Mouse (Mus musculus): ENCODE data around the gene Rdh16f2.
"Not testable (repeated sequence)": the region's sequence is repeated elsewhere in the genome, so short reads cannot be mapped to it uniquely, and the experiment has no call there.

Gene Rdh16f2

DNA sequence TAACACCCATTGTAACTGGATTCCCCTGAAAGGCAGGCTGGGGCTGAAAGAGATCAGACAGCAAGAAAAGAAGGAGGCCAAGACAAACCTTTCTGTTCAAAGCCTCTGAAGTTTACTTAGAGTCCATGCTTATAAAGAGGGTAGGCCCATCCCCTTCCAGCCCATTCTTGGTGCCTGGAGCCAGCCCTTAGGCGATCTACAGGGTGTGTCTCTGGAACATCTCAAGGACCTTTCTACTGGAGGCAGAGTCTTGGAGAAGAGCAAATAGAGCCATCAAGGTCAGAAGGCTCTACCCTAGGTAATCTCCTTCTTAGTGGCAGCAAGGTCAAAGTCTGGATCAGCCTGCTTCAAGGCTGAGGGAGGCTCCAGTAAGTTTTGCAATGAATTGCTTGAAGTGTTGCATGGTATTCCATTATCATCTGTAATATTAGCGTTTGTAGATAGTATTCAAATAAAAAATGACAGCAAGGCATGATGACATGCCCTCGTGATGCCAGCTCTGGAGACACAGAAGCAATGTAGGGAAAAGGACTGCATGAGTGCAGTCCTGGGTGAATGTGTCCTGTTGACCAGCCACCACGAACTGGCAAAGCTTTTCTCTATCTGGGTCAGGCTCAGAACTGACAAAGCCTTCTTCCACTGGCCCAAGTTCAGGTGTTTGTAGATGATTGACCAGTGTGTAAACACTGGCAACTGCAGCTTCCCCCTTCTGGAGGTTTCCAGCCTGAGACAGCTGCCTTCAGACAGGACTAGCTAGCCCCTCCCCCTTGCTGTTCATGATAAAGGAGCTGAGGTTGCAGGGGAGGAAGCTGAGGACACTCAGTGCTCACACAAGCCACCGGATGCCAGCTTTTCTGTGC, 27.1 kb downstream of the Rdh16f2 start:
- not testable (repeated sequence) for DNase-seq

DNA sequence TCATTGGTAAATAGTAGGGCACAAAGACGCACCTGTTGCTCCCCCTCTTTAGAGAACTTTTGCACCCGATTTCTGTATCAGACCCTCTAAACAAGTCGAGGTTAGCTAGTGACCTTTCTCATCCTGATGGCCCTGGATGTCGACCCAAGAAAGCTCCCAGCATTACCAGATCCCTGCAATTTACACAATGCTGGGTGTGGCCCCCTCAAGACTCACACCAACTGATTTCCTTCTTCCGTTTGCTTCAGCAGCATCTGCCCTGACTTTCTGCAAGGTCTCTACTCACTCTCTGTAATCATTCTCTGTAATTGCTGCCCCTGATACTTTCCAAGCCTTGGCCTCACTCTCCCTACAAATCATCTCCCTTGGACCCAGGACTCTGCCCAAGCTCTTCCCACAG, 30.4 kb downstream of the Rdh16f2 start:
- DNase-seq, result no peak

DNA sequence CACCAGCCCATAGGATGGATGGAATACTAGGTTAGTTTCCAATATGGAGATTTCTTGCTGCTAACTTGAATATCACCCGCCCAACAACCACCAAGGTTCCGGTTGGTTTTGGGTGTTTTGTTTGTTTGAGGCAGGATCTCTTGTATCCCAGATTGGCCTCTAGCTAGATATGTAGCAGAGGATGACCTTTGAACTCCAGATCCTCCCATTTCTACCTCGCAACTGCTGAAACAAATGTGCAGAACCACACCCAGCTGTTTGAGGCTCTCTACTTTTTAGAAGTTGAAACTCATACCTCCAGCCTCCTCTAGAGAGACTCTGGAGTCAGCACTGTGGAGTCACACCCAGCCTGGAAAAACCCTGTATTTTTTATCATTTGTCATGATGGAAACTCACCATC, 31.2 kb downstream of the Rdh16f2 start:
- no peak for DNase-seq

DNA sequence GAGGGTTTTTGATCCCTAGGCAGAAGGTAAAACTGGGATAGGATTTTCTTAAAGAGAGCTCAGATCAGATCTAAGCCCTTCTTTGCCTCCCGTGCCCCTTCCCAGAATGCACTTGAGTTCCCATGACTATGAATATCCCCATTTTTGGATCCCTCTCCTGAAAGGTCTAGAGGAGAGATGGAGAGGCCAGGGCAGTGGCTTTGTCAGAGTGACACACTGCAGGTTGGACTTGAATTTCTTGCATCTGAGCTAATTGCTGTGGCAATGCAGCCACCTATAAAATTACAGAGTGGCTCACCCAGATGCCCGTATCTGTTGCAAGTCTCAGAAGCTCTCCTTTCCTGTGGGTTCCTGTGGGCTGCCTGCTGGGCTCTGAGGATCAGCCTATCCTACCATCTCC, 31.9 kb downstream of the Rdh16f2 start, which contains the start of gene Sdr9c7:
Sdr9c7 (plus strand) TSS at position 301 of the 400 bp plus-strand sequence.
- no peak for DNase-seq

DNA sequence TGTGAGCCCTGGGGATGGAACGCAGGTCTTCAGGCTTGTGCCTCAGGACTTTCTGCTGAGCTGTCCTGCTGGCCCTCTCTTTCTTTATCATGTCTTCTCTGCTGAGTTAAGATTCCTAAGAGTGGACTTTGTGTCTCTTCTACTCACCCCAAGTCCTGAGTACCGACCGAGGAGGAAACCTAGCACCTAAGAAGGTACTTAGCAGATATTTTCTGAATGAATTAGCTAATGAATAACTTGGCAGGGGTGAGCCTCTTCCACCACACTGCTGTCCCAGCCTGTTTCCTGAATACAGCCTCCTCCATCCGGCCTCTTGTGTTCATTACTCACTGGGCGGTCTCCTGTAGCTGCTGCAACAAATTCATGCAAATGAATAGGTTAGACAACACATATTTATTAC, 33.5 kb downstream of the Rdh16f2 start:
- no peak for DNase-seq

DNA sequence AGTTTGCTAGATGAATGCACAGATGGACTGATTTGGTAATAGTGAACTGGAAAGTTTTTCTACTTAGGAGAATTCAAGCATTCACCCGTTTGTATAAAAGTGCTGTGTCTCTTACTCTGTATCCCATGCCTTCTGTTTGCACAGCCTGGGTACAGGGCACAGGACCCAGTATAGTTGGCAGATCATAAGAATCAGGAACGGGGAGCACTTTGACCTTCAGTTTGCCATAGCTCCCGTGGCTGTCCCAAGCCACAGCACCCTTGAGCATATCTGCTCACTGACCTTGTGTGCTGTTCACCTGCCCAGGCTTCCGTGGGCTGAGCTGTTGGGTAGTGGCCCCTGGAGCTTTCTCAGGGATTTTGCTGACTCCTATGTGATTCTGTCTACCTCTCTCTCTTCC, 35.5 kb downstream of the Rdh16f2 start:
- no peak for DNase-seq

DNA sequence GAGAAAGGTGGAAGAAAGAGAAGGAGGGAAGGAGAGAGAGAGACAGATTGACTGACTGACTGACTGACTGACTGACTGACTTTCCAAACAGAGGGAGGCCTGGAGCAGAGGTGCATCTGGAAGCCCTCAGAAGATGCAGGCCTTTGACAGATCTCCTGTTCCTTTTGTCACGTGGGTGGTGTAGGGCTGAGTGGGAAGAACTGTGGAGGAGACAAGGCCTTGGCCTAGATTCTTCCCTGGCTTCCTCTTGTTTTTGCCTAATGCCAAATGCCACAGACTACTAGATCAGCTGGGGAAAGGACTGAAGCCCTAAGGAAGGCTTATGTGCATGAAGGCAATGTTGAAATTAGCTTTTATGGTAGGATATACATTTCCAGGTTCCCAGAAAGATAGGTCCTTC, 36.8 kb downstream of the Rdh16f2 start:
- DNase-seq, result no peak

DNA sequence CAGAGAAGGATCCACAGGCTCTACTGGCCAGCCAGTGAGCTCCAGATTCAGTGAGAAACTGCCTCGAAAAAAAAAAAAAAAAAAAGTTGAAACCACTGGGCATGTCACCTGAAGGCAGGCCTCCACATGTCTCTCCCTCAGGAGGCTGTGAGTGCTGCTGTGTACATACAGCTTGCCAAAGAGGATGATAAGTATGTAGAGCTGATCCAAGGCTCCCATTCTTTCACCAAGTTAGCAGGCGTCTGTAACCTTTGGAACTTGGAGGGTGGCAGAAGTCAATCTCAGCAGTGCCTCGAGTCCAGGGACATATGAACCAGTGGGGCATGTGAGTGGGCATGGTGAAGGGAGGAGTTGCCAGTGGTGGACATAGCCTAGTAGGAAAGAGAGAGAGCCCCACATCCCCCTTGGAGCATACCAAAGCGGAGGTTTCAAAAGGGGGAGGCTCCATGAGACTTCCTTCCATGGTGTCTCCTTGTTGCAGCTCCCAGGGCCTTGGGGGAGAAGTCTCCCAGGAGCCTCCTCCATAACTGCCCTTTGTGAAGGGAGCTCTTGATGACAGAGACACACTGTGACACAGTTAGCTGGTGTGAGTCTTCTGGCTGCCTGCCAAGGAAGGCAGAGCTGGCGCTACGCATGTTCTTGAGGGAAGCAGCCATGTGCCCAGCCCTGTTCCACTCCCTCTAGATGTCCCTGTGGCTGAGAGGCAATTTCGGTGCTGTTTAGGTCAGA, 38.6 kb downstream of the Rdh16f2 start:
- DNase-seq, result no peak

DNA sequence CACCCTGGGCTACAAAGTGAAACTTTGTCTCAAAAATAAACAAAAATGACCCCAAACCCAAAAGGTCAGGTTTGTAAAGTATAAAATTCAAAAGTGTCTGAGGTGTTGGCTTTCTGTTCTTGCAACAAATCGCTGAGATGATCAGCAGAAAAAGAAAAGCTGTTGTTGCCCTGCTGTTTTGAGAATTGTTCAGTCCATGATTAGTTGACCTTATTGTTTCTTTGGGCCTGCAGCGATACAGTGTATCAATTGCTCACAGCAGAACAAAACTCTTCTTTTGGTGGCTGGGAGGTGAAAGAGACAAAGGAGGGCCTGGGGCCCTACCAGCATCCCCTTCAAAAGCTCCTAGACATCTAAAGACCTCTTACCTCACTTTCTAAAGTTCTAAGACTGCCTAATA, 39.9 kb downstream of the Rdh16f2 start:
- no peak for DNase-seq

DNA sequence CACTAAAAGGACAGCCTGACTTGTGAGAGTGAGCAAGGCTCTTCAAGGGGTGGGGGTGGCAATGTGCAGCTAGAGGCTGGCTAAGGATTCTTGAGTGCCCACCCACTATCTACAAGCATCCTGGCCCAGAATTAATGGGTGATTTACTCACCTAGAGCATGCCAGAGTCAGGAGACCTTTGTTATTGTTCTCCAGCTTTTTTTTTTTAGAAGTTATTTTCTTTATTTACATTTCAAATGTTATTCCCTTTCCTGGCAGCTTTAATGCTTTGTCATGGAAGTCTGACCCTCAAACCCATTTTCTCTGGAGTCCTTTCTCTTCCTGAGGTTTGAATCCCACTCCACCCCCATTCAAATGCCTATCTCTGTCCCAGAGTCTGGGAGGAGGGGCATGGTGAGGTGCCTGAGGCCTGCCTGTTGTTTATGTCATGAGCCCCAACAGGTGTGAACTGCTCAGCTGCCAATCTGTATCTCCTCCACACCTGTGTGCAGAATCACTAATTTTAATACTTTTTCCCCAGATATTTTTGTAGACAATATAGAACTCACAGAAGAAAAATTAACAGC, 41.2 kb downstream of the Rdh16f2 start:
- DNase-seq, result no peak

DNA sequence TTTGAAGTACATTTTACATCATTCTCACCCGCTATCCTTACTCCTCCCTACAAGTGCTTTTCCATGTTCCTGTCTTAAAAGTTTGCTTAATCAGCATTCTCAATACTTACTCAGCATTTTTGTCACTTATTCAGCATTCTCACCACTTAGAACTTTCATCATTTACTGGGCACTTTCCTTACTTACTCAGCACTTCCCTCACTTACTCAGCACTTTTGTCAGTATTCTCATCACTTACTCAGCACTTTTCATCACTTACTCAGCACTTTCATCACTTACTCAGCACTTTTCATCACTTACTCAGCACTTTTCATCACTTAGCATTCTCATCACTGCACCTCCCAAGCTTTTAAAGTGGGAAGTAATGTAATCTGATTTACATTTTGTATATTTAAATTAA, 49.3 kb downstream of the Rdh16f2 start:
- DNase-seq, result no peak

DNA sequence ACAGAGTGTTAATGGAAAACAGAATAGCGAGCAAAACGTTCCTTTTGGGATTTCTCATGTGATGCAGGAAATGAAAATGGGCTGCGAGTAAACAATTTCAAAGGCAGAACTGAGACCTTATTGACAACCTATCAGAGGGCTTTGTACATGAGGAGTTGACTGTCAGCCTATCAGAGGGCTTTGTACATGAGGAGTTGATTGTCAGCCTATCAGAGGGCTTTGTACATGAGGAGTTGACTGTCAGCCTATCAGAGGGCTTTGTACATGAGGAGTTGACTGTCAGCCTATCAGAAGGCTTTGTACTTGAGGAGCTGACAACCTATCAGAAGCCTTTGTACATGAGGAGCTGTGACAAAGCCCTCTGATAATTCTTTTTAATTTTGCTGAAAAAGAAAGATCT, 50.9 kb downstream of the Rdh16f2 start:
- DNase-seq, result not testable (repeated sequence)

DNA sequence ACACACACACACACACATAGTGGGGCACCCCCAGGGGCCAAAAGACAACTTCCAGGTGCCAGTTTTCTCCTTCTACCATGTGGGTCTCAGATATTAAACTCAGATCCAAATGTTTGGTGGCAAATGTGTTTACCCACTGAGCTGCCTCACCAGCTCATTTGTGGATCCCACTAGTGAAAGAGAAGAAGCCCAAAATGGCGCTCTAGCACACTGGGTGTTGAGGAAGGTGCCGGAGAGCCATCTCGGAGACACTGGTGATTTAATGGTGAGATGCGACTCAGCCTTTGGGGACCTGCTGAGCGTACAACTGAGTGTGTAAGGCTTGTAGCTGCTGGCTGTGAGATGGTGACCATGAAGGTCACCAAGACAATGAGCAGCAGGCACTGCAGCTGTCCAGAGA, 51.4 kb downstream of the Rdh16f2 start:
- no peak for DNase-seq

DNA sequence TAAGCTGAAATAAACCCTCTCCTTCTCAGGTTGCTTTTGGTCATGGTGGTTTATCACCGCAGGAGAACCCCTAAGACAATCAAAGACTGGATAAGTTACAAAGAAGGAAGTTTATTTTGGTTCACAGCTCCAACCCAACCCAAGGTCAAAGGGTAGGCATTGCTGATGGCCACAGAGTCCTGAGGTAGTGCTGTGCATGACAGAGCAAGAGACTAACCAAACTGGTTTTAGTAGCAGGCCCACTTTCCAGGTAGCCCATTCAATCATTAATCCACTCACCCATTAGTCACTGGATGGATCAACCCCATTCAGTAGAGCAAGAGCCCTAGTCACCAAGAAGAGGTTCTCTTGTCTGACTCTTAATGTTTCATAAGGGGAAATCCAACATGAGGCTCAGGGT, 56.0 kb downstream of the Rdh16f2 start:
- DNase-seq, result no peak

DNA sequence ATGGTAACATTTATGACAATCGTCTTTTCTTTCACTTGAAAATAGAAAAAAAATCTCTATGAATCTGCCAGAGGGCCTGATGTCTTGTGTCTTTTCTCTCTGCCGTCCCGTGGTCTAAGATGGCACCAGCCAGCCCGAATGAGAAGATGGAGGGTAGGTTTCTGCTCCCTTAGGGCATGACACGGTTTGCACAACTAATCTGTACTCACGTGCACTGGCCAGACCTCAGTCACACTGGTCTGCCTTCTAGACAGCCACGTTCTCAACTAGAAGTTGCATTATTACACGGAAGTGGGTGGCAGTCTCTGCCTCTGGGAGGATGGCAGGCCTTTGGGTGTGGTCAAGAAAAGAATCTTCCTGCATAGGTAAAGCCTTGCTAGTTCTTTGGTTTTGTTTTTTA, 56.8 kb downstream of the Rdh16f2 start:
- DNase-seq, result no peak

DNA sequence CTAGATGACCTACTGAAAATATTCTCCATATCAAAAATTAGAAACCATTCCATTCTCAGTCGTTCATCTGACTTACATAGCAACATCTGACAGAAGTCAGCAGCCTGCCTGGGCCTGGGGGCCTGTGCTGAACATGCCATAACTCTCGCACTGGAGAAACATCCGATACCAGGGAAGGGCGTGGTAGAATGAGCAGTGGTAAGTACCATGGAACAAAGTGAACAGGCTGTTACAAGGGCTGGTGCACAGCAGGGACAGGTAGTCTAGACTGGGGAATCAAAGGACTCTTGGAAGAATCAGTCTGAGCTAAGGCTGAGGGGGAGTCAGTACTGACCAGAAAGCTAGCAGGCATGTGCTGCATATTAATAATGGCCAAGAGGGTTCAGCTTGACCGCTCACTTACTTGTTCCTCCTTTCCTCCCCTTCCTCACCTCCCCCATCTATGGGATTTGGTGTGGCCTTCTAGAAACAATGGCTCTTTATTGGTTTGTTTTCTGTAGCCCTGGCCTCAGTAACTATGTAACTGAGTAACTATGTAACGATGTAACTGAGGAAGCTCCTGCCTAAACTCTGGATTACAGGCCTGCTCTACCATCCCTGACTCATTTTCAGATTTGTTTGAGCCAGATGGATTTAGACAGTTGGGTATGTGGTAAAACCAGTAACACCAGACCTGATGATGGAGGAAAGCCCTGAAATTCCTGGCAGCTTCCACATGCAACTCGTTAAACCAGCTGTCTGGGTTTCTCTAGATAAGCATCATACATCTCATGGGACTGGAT, 58.5 kb downstream of the Rdh16f2 start:
- DNase-seq, result no peak
